Mouse (Mus musculus): ENCODE data around the gene Tmem132e.

DNA sequence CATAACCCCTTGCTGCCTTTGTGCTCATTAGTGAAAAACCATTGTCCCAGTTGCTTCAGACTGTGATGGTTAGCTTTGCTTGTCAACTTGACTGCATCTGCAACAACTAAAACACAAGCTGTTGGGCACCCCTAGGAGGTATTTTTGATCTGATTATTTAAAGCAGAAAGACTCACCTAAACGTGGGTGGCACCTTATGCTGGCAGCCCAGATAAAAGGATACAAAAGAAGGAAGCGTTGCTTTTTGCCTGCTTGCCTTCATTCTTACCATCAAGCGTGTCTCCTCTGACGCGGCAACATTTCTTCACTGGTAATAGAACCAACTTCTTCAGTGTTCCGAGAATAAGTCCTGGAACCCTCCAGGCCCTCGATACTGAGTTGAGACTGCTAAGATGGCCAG, 72.6 kb downstream of the Tmem132e start:
- TF ChIP-seq CTCF (IDR thresholded peaks at IDR 0.05; ENCODE audit: borderline replicate concordance, insufficient read depth, low read depth, low read length) (no peak), POLR2A (IDR thresholded peaks at IDR 0.05; ENCODE audit: borderline replicate concordance, insufficient read depth, low read length) (no peak)
